Comparison of ENCODE assay signal across 19 mouse cellular contexts in genomic region chr13:69640126-69640525, GRCm38 (mm10).
"Had no signal": no experiment of that assay in that cellular context is flagged by ENCODE, and none has a peak within 500 bp of the region (broad histone marks: within the 10 kb centered on the region; RNA-seq: fewer than 3 reads in every experiment).

No protein-coding gene starts in this region.

- H3K4me1 ChIP-seq: midbrain, embryonic 10.5 days; midbrain, embryonic 12.5 days; neural tube, embryonic 13.5 days; neural tube, embryonic 15.5 days had no signal

- DNase-seq: lung, adult 18-20 months; lung, embryonic 14.5 days; lung, postnatal 10 days; lung, postnatal 4 days; midbrain, embryonic 14.5 days; retina, postnatal 1 day; right cerebral cortex, adult 18-20 months; right cerebral cortex, postnatal 25 days; right cerebral cortex, postnatal 4 days; spleen, adult 18-20 months; thymus, adult 18-20 months; thymus, postnatal 14 days; thymus, postnatal 36 days had no signal

- H3K27ac ChIP-seq: midbrain, embryonic 10.5 days; midbrain, embryonic 12.5 days; neural tube, embryonic 13.5 days; neural tube, embryonic 15.5 days had no signal

- H3K9ac ChIP-seq: lung, embryonic 14.5 days; midbrain, embryonic 12.5 days; neural tube, embryonic 13.5 days; neural tube, embryonic 15.5 days had no signal

- H3K4me2 ChIP-seq: lung, embryonic 14.5 days; midbrain, embryonic 12.5 days; neural tube, embryonic 13.5 days; neural tube, embryonic 15.5 days had no signal

- ATAC-seq: midbrain, embryonic 16.5 days had no signal

- H3K4me3 ChIP-seq: midbrain, embryonic 10.5 days; midbrain, embryonic 12.5 days; myocyte; neural tube, embryonic 13.5 days; neural tube, embryonic 15.5 days had no signal

- H3K27me3 ChIP-seq: midbrain, embryonic 12.5 days; neural tube, embryonic 13.5 days; neural tube, embryonic 15.5 days had no signal

- H3K9me3 ChIP-seq: midbrain, embryonic 10.5 days; midbrain, embryonic 12.5 days; neural tube, embryonic 13.5 days; neural tube, embryonic 15.5 days had no signal
